Mouse (Mus musculus): ENCODE data around the gene Nrxn2. TPM values are rescaled to one million over a fixed set of nuclear protein-coding genes. Genes with fewer than 3 reads are reported as not detected.

Gene Nrxn2
- polyA plus RNA-seq, 1 experiment from 2014 or later = 54.1 TPM

GRCm38 (mm10) chr19:6569561-6569960 lies 151.0 kb downstream of the Nrxn2 start:
- Histone ChIP-seq H3K27ac (replicated peaks; ENCODE audit: low read depth, low read length) (no peak overlapping the region), H3K9me3 (ENCODE audit: control insufficient read depth, low read length) (no peaks in the 10 kb centered on the region)
- 27% methylated on average over 5 of the region's 5 CpGs for WGBS

GRCm38 (mm10) chr19:6571476-6571875 lies 152.9 kb downstream of the Nrxn2 start:
- no peak overlapping the region for H3K9ac ChIP-seq (replicated peaks; ENCODE audit: low read length)
- ATAC-seq (ENCODE audit: low FRiP score, low TSS enrichment) (no peak), DNase-seq (no peak)
- no peak overlapping the region for H3K4me3 ChIP-seq (replicated peaks; ENCODE audit: low read depth, low read length)
- H3K9me3 ChIP-seq (ENCODE audit: control insufficient read depth, low read length) = no peaks in the 10 kb centered on the region
- no peaks in the 10 kb centered on the region; the same call in 1 of the 2 replicates for H3K27me3 ChIP-seq (ENCODE audit: control insufficient read depth, insufficient read depth, low read length)
- H3K36me3 ChIP-seq (ENCODE audit: control insufficient read depth, insufficient read depth, low read length) = no peaks in the 10 kb centered on the region
- no peak overlapping the region for H3K4me2 ChIP-seq (ENCODE audit: low read length)
- H3K4me1 ChIP-seq (ENCODE audit: control insufficient read depth, insufficient read depth, low read length) = peaks cover 8% of the 10 kb centered on the region; the same call in 1 of the 2 replicates
- 83% methylated on average over 5 of the region's 5 CpGs for WGBS
- no peak overlapping the region for H3K27ac ChIP-seq (replicated peaks; ENCODE audit: low read depth, low read length)

More at GRCm38 (mm10) chr19:6569561-6569960, 151.0 kb downstream of the Nrxn2 start:
- no peak overlapping the region for H3K4me2 ChIP-seq (ENCODE audit: low read length)
- no peak overlapping the region for H3K4me3 ChIP-seq (replicated peaks; ENCODE audit: low read depth, low read length)
- no peak for DNase-seq
- H3K27me3 ChIP-seq (ENCODE audit: control insufficient read depth, insufficient read depth, low read length) = no peaks in the 10 kb centered on the region; the same call in 1 of the 2 replicates
- no peak overlapping the region for H3K9ac ChIP-seq (replicated peaks; ENCODE audit: low read length)
- no peaks in the 10 kb centered on the region for H3K36me3 ChIP-seq (ENCODE audit: control insufficient read depth, insufficient read depth, low read length)
- H3K4me1 ChIP-seq (ENCODE audit: control insufficient read depth, insufficient read depth, low read length) = peaks cover 8% of the 10 kb centered on the region; the same call in 1 of the 2 replicates
- ATAC-seq (ENCODE audit: low FRiP score, low TSS enrichment) = no peak

- H3K4me1 ChIP-seq (ENCODE audit: control insufficient read depth, insufficient read depth, low read length) = peaks cover 12% of the 10 kb centered on the region; the same call in 1 of the 2 replicates
- H3K9ac ChIP-seq (replicated peaks; ENCODE audit: low read length) = no peak overlapping the region
- WGBS = 14% methylated on average over 4 of the region's 4 CpGs
- H3K27ac ChIP-seq (replicated peaks; ENCODE audit: low read depth, low read length) = no peak overlapping the region
- H3K27me3 ChIP-seq (ENCODE audit: control insufficient read depth, insufficient read depth, low read length) = no peaks in the 10 kb centered on the region; the same call in 1 of the 2 replicates
- H3K4me2 ChIP-seq (ENCODE audit: low read length) = no peak overlapping the region
- H3K4me3 ChIP-seq (replicated peaks; ENCODE audit: low read depth, low read length) = no peak overlapping the region
- no peaks in the 10 kb centered on the region for H3K36me3 ChIP-seq (ENCODE audit: control insufficient read depth, insufficient read depth, low read length)
- H3K9me3 ChIP-seq (ENCODE audit: control insufficient read depth, low read length) = no peaks in the 10 kb centered on the region
- ATAC-seq (ENCODE audit: low FRiP score, low TSS enrichment) (no peak), DNase-seq (no peak)
Observed at GRCm38 (mm10) chr19:6572001-6572400, 153.5 kb downstream of the Nrxn2 start.

Small RNA genes within 50 kb of the gene (microRNA-seq; reads per million reads assigned to microRNA genes)
- not detected for gene Gm26460

Other genes starting within 250 kb of the Nrxn2 start
- not detected in 2 replicates for gene Majin, start 234.3 kb upstream of the Nrxn2 start, polyA plus RNA-seq (2014; fragmentation: Nextera tagmentation; extraction: Ambion mirVana)
- gene Gpha2, start 192.4 kb upstream of the Nrxn2 start, polyA plus RNA-seq (2014; fragmentation: Nextera tagmentation; extraction: Ambion mirVana) = not detected in 2 replicates
- gene Ppp2r5b, start 182.9 kb upstream of the Nrxn2 start, polyA plus RNA-seq (2014; fragmentation: Nextera tagmentation; extraction: Ambion mirVana) = 117 and 142 TPM in 2 replicates
- gene Atg2a, start 177.1 kb upstream of the Nrxn2 start, polyA plus RNA-seq (2014; fragmentation: Nextera tagmentation; extraction: Ambion mirVana) = 13.7 and 15.4 TPM in 2 replicates
- 75.0 and 80.1 TPM in 2 replicates for gene Ehd1, start 142.0 kb upstream of the Nrxn2 start, polyA plus RNA-seq (2014; fragmentation: Nextera tagmentation; extraction: Ambion mirVana)
- 0.43 and 1.3 TPM in 2 replicates for gene Cdc42bpg, start 112.3 kb upstream of the Nrxn2 start, polyA plus RNA-seq (2014; fragmentation: Nextera tagmentation; extraction: Ambion mirVana)
- gene Men1, start 83.8 kb upstream of the Nrxn2 start, polyA plus RNA-seq (2014; fragmentation: Nextera tagmentation; extraction: Ambion mirVana) = 54.8 and 55.4 TPM in 2 replicates
- 14.3 and 18.8 TPM in 2 replicates for gene Map4k2, start 77.6 kb upstream of the Nrxn2 start, polyA plus RNA-seq (2014; fragmentation: Nextera tagmentation; extraction: Ambion mirVana)
- gene Sf1, start 55.0 kb upstream of the Nrxn2 start, polyA plus RNA-seq (2014; fragmentation: Nextera tagmentation; extraction: Ambion mirVana) = 99.6 and 125 TPM in 2 replicates
- 2.0 and 2.9 TPM in 2 replicates for gene Pygm, start 34.3 kb upstream of the Nrxn2 start, polyA plus RNA-seq (2014; fragmentation: Nextera tagmentation; extraction: Ambion mirVana)
- gene Rasgrp2, start 19.4 kb upstream of the Nrxn2 start, polyA plus RNA-seq (2014; fragmentation: Nextera tagmentation; extraction: Ambion mirVana) = 32.9 and 58.5 TPM in 2 replicates
- gene Slc22a12, start 124.3 kb downstream of the Nrxn2 start, polyA plus RNA-seq (2014; fragmentation: Nextera tagmentation; extraction: Ambion mirVana) = not detected in 2 replicates